Mouse (Mus musculus): Measurements from ENCODE around the gene Acsbg2. TPM values are rescaled to one million over a fixed set of nuclear protein-coding genes. Genes with fewer than 3 reads are reported as not detected.

The Acsbg2 gene
- total RNA-seq, 1 experiment: 0.58 TPM

- Histone ChIP-seq H3K9me3 (ENCODE audit: control insufficient read depth, insufficient read depth, low read depth, low read length) (no peaks in the 10 kb centered on the region), H3K4me1 (ENCODE audit: control insufficient read depth in 2 of 2, insufficient read depth in 2 of 2, low read length in 2 of 2, poor library complexity in 1 of 2) (peaks cover 0 to 8% of the 10 kb centered on the region in 2 experiments; a peak in 1 of 4 replicates), H3K36me3 (ENCODE audit: control insufficient read depth, insufficient read depth, low read length, poor library complexity, severe bottlenecking) (peaks cover 22% of the 10 kb centered on the region; the same call in 1 of the 2 replicates), H3K9ac (ENCODE audit: insufficient read depth, low read depth, low read length, poor library complexity, severe bottlenecking) (no peak overlapping the region), H3K4me3 (ENCODE audit: insufficient read depth in 1 of 2, low read depth in 1 of 2, low read length in 2 of 2, poor library complexity in 1 of 2, severe bottlenecking in 1 of 2) (no peak overlapping the region), H3K27ac (ENCODE audit: insufficient read depth, low read depth, low read length, poor library complexity, severe bottlenecking) (no peak overlapping the region)
- TF ChIP-seq MAFK (IDR thresholded peaks at IDR 0.05; ENCODE audit: insufficient read depth, low read depth, low read length) (no peak), CHD2 (IDR thresholded peaks at IDR 0.05; ENCODE audit: low read depth, low read length) (no peak), HCFC1 (IDR thresholded peaks at IDR 0.05; ENCODE audit: borderline replicate concordance, insufficient read depth, low read length) (no peak), ZNF384 (IDR thresholded peaks at IDR 0.05; ENCODE audit: low read depth, low read length) (no peak), ZC3H11A (IDR thresholded peaks at IDR 0.05; ENCODE audit: borderline replicate concordance, low read depth, low read length) (no peak)
- in situ Hi-C loops (cut with MboI; ENCODE audit: low sequenced_read_pairs in 2 of 2, unreplicated experiment in 2 of 2): no loop called here
- DNase-seq (ENCODE audit: low read depth, low spot score): no peak
Measured at GRCm38 (mm10) chr17:56907887-56908286, 33.6 kb upstream of the Acsbg2 start.

GRCm38 (mm10) chr17:56907096-56907495 lies 32.8 kb upstream of the Acsbg2 start:
- no peak for DNase-seq (ENCODE audit: low read depth, low spot score)

GRCm38 (mm10) chr17:56906166-56906565 lies 31.9 kb upstream of the Acsbg2 start:
- no peaks in the 10 kb centered on the region for H3K9me3 ChIP-seq (ENCODE audit: control insufficient read depth, insufficient read depth, low read depth, low read length)
- TF ChIP-seq HCFC1 (IDR thresholded peaks at IDR 0.05; ENCODE audit: borderline replicate concordance, insufficient read depth, low read length) (no peak), ZNF384 (IDR thresholded peaks at IDR 0.05; ENCODE audit: low read depth, low read length) (no peak), ZC3H11A (IDR thresholded peaks at IDR 0.05; ENCODE audit: borderline replicate concordance, low read depth, low read length) (no peak), CHD2 (IDR thresholded peaks at IDR 0.05; ENCODE audit: low read depth, low read length) (no peak), MAFK (IDR thresholded peaks at IDR 0.05; ENCODE audit: insufficient read depth, low read depth, low read length) (no peak)
- peaks cover 36% of the 10 kb centered on the region for H3K36me3 ChIP-seq (ENCODE audit: control insufficient read depth, insufficient read depth, low read length, poor library complexity, severe bottlenecking)
- H3K27ac ChIP-seq (ENCODE audit: insufficient read depth, low read depth, low read length, poor library complexity, severe bottlenecking): no peak overlapping the region
- in situ Hi-C loops (cut with MboI; ENCODE audit: low sequenced_read_pairs in 2 of 2, unreplicated experiment in 2 of 2): no loop called here
- no peak overlapping the region for H3K4me3 ChIP-seq (ENCODE audit: insufficient read depth in 1 of 2, low read depth in 1 of 2, low read length in 2 of 2, poor library complexity in 1 of 2, severe bottlenecking in 1 of 2)
- H3K4me1 ChIP-seq (ENCODE audit: control insufficient read depth in 2 of 2, insufficient read depth in 2 of 2, low read length in 2 of 2, poor library complexity in 1 of 2): peaks cover 0 to 8% of the 10 kb centered on the region in 2 experiments; a peak in 1 of 4 replicates
- DNase-seq (ENCODE audit: low read depth, low spot score): no peak
- no peak overlapping the region for H3K9ac ChIP-seq (ENCODE audit: insufficient read depth, low read depth, low read length, poor library complexity, severe bottlenecking)

More at GRCm38 (mm10) chr17:56907096-56907495, 32.8 kb upstream of the Acsbg2 start:
- H3K9me3 ChIP-seq (ENCODE audit: control insufficient read depth, insufficient read depth, low read depth, low read length): no peaks in the 10 kb centered on the region
- H3K27ac ChIP-seq (ENCODE audit: insufficient read depth, low read depth, low read length, poor library complexity, severe bottlenecking): no peak overlapping the region
- no peak overlapping the region for H3K9ac ChIP-seq (ENCODE audit: insufficient read depth, low read depth, low read length, poor library complexity, severe bottlenecking)
- TF ChIP-seq HCFC1 (IDR thresholded peaks at IDR 0.05; ENCODE audit: borderline replicate concordance, insufficient read depth, low read length): no peak
- TF ChIP-seq ZC3H11A (IDR thresholded peaks at IDR 0.05; ENCODE audit: borderline replicate concordance, low read depth, low read length): no peak
- no peak for TF ChIP-seq CHD2 (IDR thresholded peaks at IDR 0.05; ENCODE audit: low read depth, low read length)
- H3K4me1 ChIP-seq (ENCODE audit: control insufficient read depth in 2 of 2, insufficient read depth in 2 of 2, low read length in 2 of 2, poor library complexity in 1 of 2): peaks cover 0 to 8% of the 10 kb centered on the region in 2 experiments; a peak in 1 of 4 replicates
- H3K4me3 ChIP-seq (ENCODE audit: insufficient read depth in 1 of 2, low read depth in 1 of 2, low read length in 2 of 2, poor library complexity in 1 of 2, severe bottlenecking in 1 of 2): no peak overlapping the region
- peaks cover 26% of the 10 kb centered on the region for H3K36me3 ChIP-seq (ENCODE audit: control insufficient read depth, insufficient read depth, low read length, poor library complexity, severe bottlenecking)
- in situ Hi-C loops (cut with MboI; ENCODE audit: low sequenced_read_pairs in 2 of 2, unreplicated experiment in 2 of 2): no loop called here

GRCm38 (mm10) chr17:56902698-56903097 lies 28.5 kb upstream of the Acsbg2 start:
- in situ Hi-C loops (cut with MboI; ENCODE audit: low sequenced_read_pairs in 2 of 2, unreplicated experiment in 2 of 2): no loop called here
- no peak for DNase-seq (ENCODE audit: low read depth, low spot score)
- no peaks in the 10 kb centered on the region for H3K9me3 ChIP-seq (ENCODE audit: control insufficient read depth, insufficient read depth, low read depth, low read length)
- H3K4me1 ChIP-seq (ENCODE audit: control insufficient read depth in 2 of 2, insufficient read depth in 2 of 2, low read length in 2 of 2, poor library complexity in 1 of 2): peaks cover 0 to 8% of the 10 kb centered on the region in 2 experiments; a peak in 1 of 4 replicates
- no peak overlapping the region for H3K4me3 ChIP-seq (ENCODE audit: insufficient read depth in 1 of 2, low read depth in 1 of 2, low read length in 2 of 2, poor library complexity in 1 of 2, severe bottlenecking in 1 of 2)
- H3K9ac ChIP-seq (ENCODE audit: insufficient read depth, low read depth, low read length, poor library complexity, severe bottlenecking): no peak overlapping the region
- no peak overlapping the region for H3K27ac ChIP-seq (ENCODE audit: insufficient read depth, low read depth, low read length, poor library complexity, severe bottlenecking)
- peaks cover 55% of the 10 kb centered on the region for H3K36me3 ChIP-seq (ENCODE audit: control insufficient read depth, insufficient read depth, low read length, poor library complexity, severe bottlenecking)
- no peak for TF ChIP-seq MAFK (IDR thresholded peaks at IDR 0.05; ENCODE audit: insufficient read depth, low read depth, low read length)
- TF ChIP-seq HCFC1 (IDR thresholded peaks at IDR 0.05; ENCODE audit: borderline replicate concordance, insufficient read depth, low read length): no peak
- TF ChIP-seq CHD2 (IDR thresholded peaks at IDR 0.05; ENCODE audit: low read depth, low read length): no peak
- no peak for TF ChIP-seq ZNF384 (IDR thresholded peaks at IDR 0.05; ENCODE audit: low read depth, low read length)
- no peak for TF ChIP-seq ZC3H11A (IDR thresholded peaks at IDR 0.05; ENCODE audit: borderline replicate concordance, low read depth, low read length)
